Mouse (Mus musculus): ENCODE results near the gene Mrpl22.

The Mrpl22 gene

GRCm38 (mm10) chr11:58135296-58135695, 36.2 kb upstream of the Mrpl22 start:
- Histone ChIP-seq H3K36me3 (ENCODE audit: insufficient read depth, low read length) (peaks cover 98% of the 10 kb centered on the region), H3K9me3 (ENCODE audit: low read length) (no peaks in the 10 kb centered on the region), H3K27me3 (ENCODE audit: insufficient read depth, low read length) (no peaks in the 10 kb centered on the region), H3K4me1 (replicated peaks; ENCODE audit: low read depth, low read length) (peaks cover 17% of the 10 kb centered on the region), H3K4me3 (replicated peaks; ENCODE audit: low read length) (no peak overlapping the region)
- no peak for TF ChIP-seq POU5F1 (IDR thresholded peaks at IDR 0.05; ENCODE audit: borderline replicate concordance, low read length)
- no peak for TF ChIP-seq CTCF (conservative IDR thresholded peaks at IDR 0.05; ENCODE audit: low read length)
- no peak for TF ChIP-seq NANOG (IDR thresholded peaks at IDR 0.05; ENCODE audit: borderline replicate concordance, low read length)

GRCm38 (mm10) chr11:58136677-58137076, 34.8 kb upstream of the Mrpl22 start:
- no peak overlapping the region for H3K4me3 ChIP-seq (replicated peaks; ENCODE audit: low read length)

GRCm38 (mm10) chr11:58138821-58139220, 32.6 kb upstream of the Mrpl22 start:
- no peak overlapping the region for H3K4me3 ChIP-seq (replicated peaks; ENCODE audit: low read length)
- H3K4me1 ChIP-seq (replicated peaks; ENCODE audit: low read depth, low read length) = peaks cover 17% of the 10 kb centered on the region
- no peaks in the 10 kb centered on the region for H3K27me3 ChIP-seq (ENCODE audit: insufficient read depth, low read length)
- H3K9me3 ChIP-seq (ENCODE audit: low read length) = no peaks in the 10 kb centered on the region
- no peak for TF ChIP-seq NANOG (IDR thresholded peaks at IDR 0.05; ENCODE audit: borderline replicate concordance, low read length)
- TF ChIP-seq CTCF (conservative IDR thresholded peaks at IDR 0.05; ENCODE audit: low read length) = no peak
- H3K36me3 ChIP-seq (ENCODE audit: insufficient read depth, low read length) = peaks cover 93% of the 10 kb centered on the region

More at GRCm38 (mm10) chr11:58136677-58137076, 34.8 kb upstream of the Mrpl22 start:
- Histone ChIP-seq H3K36me3 (ENCODE audit: insufficient read depth, low read length) (peaks cover 98% of the 10 kb centered on the region), H3K27me3 (ENCODE audit: insufficient read depth, low read length) (no peaks in the 10 kb centered on the region), H3K9me3 (ENCODE audit: low read length) (no peaks in the 10 kb centered on the region), H3K4me1 (replicated peaks; ENCODE audit: low read depth, low read length) (peaks cover 17% of the 10 kb centered on the region)
- no peak for TF ChIP-seq POU5F1 (IDR thresholded peaks at IDR 0.05; ENCODE audit: borderline replicate concordance, low read length)
- TF ChIP-seq NANOG (IDR thresholded peaks at IDR 0.05; ENCODE audit: borderline replicate concordance, low read length) = no peak
- no peak for TF ChIP-seq CTCF (conservative IDR thresholded peaks at IDR 0.05; ENCODE audit: low read length)

- no peak for TF ChIP-seq POU5F1 (IDR thresholded peaks at IDR 0.05; ENCODE audit: borderline replicate concordance, low read length)
- no peak for TF ChIP-seq NANOG (IDR thresholded peaks at IDR 0.05; ENCODE audit: borderline replicate concordance, low read length)
- TF ChIP-seq CTCF (conservative IDR thresholded peaks at IDR 0.05; ENCODE audit: low read length) = no peak
- H3K9me3 ChIP-seq (ENCODE audit: low read length) = no peaks in the 10 kb centered on the region
- no peak overlapping the region for H3K4me3 ChIP-seq (replicated peaks; ENCODE audit: low read length)
- H3K36me3 ChIP-seq (ENCODE audit: insufficient read depth, low read length) = peaks cover 93% of the 10 kb centered on the region
- peaks cover 17% of the 10 kb centered on the region for H3K4me1 ChIP-seq (replicated peaks; ENCODE audit: low read depth, low read length)
- H3K27me3 ChIP-seq (ENCODE audit: insufficient read depth, low read length) = no peaks in the 10 kb centered on the region
Measured at GRCm38 (mm10) chr11:58139466-58139865, 32.0 kb upstream of the Mrpl22 start.

- TF ChIP-seq CTCF (conservative IDR thresholded peaks at IDR 0.05; ENCODE audit: low read length) (no peak), NANOG (IDR thresholded peaks at IDR 0.05; ENCODE audit: borderline replicate concordance, low read length) (no peak), POU5F1 (IDR thresholded peaks at IDR 0.05; ENCODE audit: borderline replicate concordance, low read length) (no peak)
- H3K4me3 ChIP-seq (replicated peaks; ENCODE audit: low read length) = no peak overlapping the region
- no peaks in the 10 kb centered on the region for H3K27me3 ChIP-seq (ENCODE audit: insufficient read depth, low read length)
- H3K36me3 ChIP-seq (ENCODE audit: insufficient read depth, low read length) = peaks cover 94% of the 10 kb centered on the region
- H3K9me3 ChIP-seq (ENCODE audit: low read length) = no peaks in the 10 kb centered on the region
- H3K4me1 ChIP-seq (replicated peaks; ENCODE audit: low read depth, low read length) = peaks cover 1% of the 10 kb centered on the region
Measured at GRCm38 (mm10) chr11:58143704-58144426, 27.6 kb upstream of the Mrpl22 start.

- Histone ChIP-seq H3K27me3 (ENCODE audit: insufficient read depth, low read length) (no peaks in the 10 kb centered on the region), H3K9me3 (ENCODE audit: low read length) (no peaks in the 10 kb centered on the region), H3K4me1 (replicated peaks; ENCODE audit: low read depth, low read length) (no peaks in the 10 kb centered on the region), H3K36me3 (ENCODE audit: insufficient read depth, low read length) (peaks cover 93% of the 10 kb centered on the region), H3K4me3 (replicated peaks; ENCODE audit: low read length) (no peak overlapping the region)
- no peak for TF ChIP-seq CTCF (conservative IDR thresholded peaks at IDR 0.05; ENCODE audit: low read length)
Measured at GRCm38 (mm10) chr11:58146241-58146640, 25.2 kb upstream of the Mrpl22 start.

GRCm38 (mm10) chr11:58155458-58155857, 16.0 kb upstream of the Mrpl22 start:
- peaks cover 92% of the 10 kb centered on the region for H3K36me3 ChIP-seq (ENCODE audit: insufficient read depth, low read length)

GRCm38 (mm10) chr11:58156871-58157270, 14.6 kb upstream of the Mrpl22 start:
- H3K36me3 ChIP-seq (ENCODE audit: insufficient read depth, low read length) = peaks cover 92% of the 10 kb centered on the region
- H3K4me3 ChIP-seq (replicated peaks; ENCODE audit: low read length) = no peak overlapping the region
- no peak for TF ChIP-seq POU5F1 (IDR thresholded peaks at IDR 0.05; ENCODE audit: borderline replicate concordance, low read length)
- no peak for TF ChIP-seq NANOG (IDR thresholded peaks at IDR 0.05; ENCODE audit: borderline replicate concordance, low read length)
- peaks cover 17% of the 10 kb centered on the region for H3K4me1 ChIP-seq (replicated peaks; ENCODE audit: low read depth, low read length)
- H3K9me3 ChIP-seq (ENCODE audit: low read length) = no peaks in the 10 kb centered on the region
- H3K27me3 ChIP-seq (ENCODE audit: insufficient read depth, low read length) = no peaks in the 10 kb centered on the region

More at GRCm38 (mm10) chr11:58155458-58155857, 16.0 kb upstream of the Mrpl22 start:
- Histone ChIP-seq H3K9me3 (ENCODE audit: low read length) (no peaks in the 10 kb centered on the region), H3K4me3 (replicated peaks; ENCODE audit: low read length) (no peak overlapping the region), H3K27me3 (ENCODE audit: insufficient read depth, low read length) (no peaks in the 10 kb centered on the region), H3K4me1 (replicated peaks; ENCODE audit: low read depth, low read length) (peaks cover 6% of the 10 kb centered on the region)
- TF ChIP-seq CTCF (conservative IDR thresholded peaks at IDR 0.05; ENCODE audit: low read length) (no peak), POU5F1 (IDR thresholded peaks at IDR 0.05; ENCODE audit: borderline replicate concordance, low read length) (no peak), NANOG (IDR thresholded peaks at IDR 0.05; ENCODE audit: borderline replicate concordance, low read length) (no peak)

- H3K4me3 ChIP-seq (replicated peaks; ENCODE audit: low read length) = no peak overlapping the region
- peaks cover 63% of the 10 kb centered on the region for H3K36me3 ChIP-seq (ENCODE audit: insufficient read depth, low read length)
- TF ChIP-seq CTCF (conservative IDR thresholded peaks at IDR 0.05; ENCODE audit: low read length) (peak; percentile 79), POU5F1 (IDR thresholded peaks at IDR 0.05; ENCODE audit: borderline replicate concordance, low read length) (no peak), NANOG (IDR thresholded peaks at IDR 0.05; ENCODE audit: borderline replicate concordance, low read length) (no peak)
- H3K27me3 ChIP-seq (ENCODE audit: insufficient read depth, low read length) = no peaks in the 10 kb centered on the region
- peaks cover 32% of the 10 kb centered on the region for H3K4me1 ChIP-seq (replicated peaks; ENCODE audit: low read depth, low read length)
- no peaks in the 10 kb centered on the region for H3K9me3 ChIP-seq (ENCODE audit: low read length)
Measured at GRCm38 (mm10) chr11:58165072-58165471, 6.4 kb upstream of the Mrpl22 start.
